Mouse (Mus musculus): ENCODE data around the gene Nthl1.

The Nthl1 gene

DNA sequence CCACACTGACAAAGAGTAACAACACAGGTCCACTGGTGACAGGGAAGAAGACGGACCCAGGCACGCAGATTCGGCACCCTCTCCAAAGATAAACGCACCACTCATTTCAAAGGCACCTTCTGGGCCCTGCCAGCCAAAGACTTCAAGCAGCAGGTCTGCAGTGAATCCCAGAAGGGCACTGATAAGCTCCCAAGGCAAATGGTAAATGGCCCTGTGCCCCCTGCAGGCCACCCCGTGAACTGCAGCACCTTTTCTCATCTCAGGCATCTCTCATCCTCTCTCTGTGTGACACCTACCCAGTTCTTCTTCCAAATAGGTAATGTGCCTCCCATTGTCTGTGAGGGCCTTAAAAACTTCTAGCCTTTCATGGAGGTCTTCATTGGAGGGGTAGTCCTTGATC lies 3.8 kb upstream of the Nthl1 start:
- DNase-seq (ENCODE audit: low spot score) = no peak

DNA sequence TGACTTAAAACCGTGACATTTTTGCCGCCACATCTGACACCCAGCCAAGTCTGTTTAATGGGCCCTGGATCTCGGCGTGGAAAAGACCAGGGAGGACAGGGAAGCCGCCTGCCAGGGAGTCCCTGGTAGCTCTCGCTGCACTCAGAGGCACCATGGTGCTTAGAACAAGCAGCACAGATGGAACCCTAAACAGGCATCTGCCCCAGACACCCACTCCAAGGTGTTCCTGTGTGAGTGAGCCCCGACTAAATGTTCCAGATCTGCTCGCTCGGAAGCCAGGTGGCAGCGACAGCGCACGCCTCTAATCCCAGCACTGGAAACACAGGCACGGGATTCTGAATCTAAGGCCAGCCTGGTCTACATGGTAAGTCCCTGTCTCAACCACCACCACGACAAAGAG lies 2.4 kb upstream of the Nthl1 start:
- no peak for DNase-seq (ENCODE audit: low spot score)

DNA sequence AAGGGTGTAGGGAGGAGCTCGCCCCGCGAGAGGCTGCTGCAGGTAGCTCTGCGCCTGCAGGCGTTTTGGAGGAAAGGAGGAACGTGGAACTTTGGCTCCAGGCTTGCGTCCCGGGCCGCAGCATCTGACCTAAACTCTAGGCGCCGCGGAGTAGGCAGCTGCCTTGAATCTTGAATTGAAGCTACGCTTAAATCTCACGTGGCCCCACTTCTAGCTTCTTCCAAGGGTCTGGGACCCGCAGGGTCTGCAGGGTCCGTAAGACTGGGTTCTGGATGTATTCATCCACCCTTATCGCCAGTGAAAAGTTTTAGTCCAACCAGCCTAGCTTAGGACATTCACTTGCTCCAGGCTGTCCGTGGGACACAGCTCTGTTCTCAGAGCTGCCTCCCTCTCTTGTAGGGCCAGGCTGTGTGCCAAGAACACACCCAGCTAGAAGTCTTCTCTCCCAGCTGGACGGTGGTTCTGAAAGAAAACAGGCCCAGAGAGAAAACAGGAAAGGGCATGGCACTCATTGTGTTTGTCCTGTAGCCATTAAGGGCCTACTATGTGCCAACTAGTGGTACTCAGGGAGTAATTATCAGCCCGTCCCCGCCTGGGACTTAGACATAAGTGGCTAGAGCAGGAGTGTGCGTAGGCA lies 451 bp downstream of the Nthl1 start:
- peak; percentile 68 for DNase-seq (ENCODE audit: low spot score)

DNA sequence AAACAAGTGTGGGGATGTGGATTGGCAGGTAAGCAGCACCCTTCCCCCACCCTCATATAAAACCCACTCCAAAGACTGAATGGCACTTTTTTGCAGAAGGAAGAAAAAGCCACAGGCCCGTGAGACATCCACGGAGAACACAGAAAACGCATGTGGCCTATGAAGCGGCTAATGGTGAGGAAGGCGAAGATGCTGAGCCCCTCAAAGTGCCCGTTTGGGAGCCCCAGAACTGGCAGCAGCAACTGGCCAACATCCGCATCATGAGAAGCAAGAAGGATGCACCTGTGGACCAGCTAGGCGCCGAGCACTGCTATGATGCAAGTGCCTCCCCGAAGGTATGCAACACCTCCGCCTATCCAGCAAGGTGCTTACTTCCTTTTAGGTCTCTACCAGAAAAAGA lies 1.4 kb downstream of the Nthl1 start:
- no peak for DNase-seq (ENCODE audit: low spot score)

DNA sequence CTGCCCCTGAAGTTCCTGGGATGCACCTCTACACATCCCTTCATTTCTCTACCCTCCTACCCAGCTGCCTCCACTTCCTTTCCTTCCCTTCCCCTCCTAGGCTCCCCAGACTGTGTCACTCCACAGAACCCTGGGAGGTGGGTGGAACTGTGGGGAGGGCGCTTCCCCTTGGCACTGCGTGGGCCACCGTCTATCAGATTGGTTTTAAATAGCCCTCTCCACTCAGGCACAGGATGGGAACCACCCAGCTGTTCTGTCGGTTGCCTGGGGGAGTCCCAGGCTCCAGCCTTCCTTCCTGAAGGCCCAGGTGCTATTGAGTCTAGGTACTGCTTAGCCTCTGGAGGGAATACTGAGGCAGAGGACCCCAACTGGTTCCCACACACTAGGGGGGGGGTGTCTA lies 2.5 kb downstream of the Nthl1 start:
- DNase-seq (ENCODE audit: low spot score) = no peak

DNA sequence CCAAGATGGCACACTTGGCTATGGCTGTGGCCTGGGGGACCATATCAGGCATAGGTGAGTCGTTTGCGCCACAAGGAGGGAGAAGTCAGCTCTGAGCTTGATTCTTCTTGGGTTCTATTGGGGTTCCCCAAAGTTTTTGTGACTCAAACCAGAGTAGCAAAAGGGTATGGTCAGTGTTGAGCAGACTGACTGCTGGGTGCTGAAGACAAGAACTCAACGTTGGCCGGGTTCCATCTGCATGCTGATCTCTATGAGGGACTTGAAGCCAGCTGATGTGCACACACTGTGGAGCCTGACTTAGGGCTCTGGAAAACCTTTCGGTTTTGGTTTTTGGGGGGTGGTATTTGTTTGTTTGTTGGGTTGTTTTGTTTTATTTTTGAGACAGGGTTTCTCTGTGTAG lies 3.2 kb downstream of the Nthl1 start:
- no peak for DNase-seq (ENCODE audit: low spot score)

DNA sequence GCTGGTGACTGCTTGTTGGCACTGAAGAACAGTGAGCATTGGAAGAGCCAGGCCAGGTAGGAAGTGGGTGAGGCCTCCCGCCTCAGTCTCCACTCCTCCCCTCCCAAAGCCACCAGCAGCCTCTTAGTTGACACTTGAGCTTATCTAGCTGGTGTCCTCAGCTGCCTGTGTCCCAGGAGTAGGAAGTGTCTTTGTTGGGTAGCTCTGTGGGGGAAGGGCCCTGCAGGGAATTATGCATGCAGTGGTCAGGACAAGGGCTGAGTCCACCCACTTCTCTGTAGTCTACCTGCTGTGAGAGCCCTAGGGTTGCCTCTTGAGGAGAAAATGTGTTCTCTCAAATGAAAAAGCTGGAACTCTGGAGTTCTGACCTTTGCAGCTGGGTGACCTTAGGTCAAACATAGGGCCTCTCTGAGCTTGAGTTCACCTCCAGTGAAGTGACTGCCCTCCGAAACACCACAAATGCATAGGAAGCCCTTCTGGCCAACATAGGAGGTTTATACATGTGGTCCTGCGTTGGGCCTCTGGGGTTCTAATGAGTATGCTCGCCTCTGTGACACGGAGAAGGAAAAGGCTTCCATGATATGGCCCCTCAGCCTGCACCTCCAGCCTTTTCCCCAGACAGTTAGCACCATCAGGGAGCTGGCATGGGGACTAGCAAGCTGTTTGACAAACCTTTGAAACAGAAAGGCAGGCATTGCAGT lies 4.5 kb downstream of the Nthl1 start:
- DNase-seq (ENCODE audit: low spot score) = no peak

DNA sequence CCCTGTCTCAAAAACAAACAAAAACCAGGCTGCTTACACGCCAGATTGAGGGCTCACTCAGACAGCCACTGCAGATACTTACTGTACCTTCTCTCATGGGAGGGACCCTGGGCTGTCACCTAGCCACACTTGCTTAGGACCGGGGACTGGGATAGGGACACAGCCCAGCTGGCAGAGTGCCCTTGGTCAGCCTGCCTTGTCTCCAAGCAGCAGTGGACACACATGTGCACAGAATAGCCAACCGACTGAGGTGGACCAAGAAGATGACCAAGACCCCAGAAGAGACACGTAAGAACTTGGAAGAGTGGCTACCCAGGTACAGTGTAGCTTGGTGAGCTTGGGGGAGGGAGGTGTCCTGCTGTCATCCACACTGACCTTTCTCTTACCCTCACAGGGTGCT lies 5.7 kb downstream of the Nthl1 start:
- no peak for DNase-seq (ENCODE audit: low spot score)

DNA sequence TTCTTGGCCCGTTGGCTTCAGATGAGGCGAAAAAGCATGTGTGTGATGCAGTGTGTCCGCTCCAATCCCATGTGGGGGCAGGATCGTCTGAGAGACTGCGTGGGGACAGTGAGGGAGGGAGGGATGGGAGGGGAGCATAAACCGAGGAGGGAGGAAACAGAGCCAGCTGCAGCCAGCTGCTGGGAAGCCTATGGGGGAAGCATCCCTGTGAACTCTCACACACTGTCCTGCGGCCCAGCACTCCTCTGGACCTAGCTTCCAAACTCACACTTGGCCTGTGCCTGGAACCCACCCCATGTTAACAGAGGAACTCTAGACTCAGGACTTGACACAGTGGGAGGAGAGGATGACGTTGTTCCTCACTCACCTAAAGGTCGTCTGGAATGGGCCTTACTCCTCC lies 6.4 kb downstream of the Nthl1 start:
- peak; percentile 74 for DNase-seq (ENCODE audit: low spot score)

DNA sequence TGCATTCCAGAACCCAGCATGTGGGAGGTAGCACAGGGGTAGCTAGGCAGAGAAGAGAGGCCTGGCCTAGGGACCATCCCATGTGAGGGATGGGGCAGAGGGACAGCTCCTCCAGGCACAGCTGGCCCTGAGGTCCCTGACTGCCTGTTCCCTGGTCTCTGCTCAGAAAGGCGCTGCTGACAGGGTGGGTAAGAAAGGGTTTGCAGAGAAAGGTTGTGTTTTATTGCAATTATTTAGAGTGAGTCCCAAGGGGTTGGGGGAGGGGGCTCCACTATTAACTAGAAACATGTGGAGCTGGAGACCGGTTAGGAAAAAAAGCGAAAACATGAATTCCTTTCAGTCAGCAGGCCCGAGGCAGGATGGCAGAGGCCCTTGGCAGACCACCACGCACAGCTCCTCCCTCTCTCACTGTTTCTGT lies 7.1 kb downstream of the Nthl1 start:
- DNase-seq (ENCODE audit: low spot score) = no peak

DNA sequence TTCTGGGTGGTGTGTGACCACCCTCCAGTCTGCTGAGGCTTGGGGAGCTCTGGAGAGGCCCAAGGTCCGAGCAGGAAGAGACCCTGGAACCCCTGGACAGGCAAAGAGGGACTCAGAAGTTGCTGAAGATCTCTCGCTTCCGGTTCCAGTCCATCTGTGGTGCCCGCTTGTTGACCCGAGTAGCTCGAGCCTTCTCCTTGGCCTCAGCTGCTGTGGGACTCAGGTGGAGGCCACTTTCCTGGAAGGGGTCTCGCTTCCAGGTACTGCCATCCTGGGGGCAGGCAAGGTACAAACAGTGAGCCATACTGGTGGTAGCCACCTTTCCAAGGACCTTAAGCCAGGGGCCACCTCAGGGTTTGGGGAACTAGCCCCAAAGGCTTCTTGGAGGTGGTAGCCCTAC lies 7.6 kb downstream of the Nthl1 start:
- no peak for DNase-seq (ENCODE audit: low spot score)

DNA sequence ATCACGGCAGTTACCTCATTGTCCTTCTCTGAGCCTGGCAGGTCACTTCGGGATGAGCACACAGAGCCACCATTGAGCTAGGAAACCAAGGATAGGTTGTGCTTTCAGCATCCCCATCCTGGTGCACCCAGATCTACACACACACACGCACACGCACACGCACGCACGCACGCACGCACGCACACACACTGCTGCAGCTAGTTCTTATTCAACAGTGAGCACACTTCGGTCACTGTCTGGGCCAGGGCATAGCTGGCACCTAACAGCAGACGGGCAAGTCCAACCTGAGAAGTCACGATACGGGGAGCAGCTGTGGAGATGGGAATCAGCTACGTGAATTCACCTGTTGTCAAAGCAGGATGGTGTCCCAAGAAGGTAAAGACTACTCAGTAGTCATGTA lies 8.1 kb downstream of the Nthl1 start:
- no peak for DNase-seq (ENCODE audit: low spot score)

DNA sequence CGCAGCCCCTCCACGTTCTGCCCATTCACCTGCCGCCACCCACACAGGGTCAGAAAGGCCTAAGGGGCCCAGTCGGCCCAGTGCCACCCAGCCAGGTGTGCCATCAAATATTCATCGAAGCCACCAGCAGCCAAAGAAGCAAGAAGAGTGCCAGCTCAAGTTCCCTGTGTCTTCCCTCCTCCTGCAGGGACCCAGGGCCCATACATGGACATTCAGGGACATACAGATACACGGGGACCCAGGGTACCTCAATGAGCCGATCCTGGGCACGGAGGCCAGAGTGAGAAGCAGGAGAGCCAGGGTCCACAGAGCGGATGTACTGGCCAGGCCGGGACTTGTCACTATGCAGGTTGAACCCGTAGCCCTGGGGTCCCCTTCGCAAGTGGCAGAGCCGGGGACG lies 9.5 kb downstream of the Nthl1 start:
- no peak for DNase-seq (ENCODE audit: low spot score)

DNA sequence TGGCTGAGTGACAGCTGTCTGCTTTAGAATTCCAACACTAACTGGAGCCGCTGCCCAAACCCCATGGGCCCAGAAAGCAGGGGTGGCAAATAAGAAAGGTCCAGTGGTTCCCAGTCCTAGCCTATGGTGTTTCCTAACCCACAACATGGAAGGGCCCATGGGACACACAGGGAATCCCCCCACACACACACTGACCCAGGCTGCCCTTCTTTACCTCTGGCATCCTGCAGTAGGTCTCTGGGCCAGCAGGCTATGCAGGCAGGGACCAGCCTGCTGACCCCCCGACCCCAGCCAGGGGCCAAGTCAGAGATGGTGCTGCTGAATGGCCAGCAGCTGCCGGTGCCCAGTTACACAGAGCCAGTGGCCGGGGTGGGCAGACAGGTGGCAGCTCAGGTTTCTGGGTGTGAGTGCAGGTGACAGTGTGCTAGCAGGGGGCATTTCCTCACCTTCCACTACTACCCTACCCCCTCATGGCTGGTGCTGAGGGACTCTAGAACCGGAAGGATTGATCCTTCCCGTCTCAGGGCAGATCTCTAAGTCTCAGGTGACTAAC lies 10.4 kb downstream of the Nthl1 start:
- DNase-seq (ENCODE audit: low spot score) = no peak

DNA sequence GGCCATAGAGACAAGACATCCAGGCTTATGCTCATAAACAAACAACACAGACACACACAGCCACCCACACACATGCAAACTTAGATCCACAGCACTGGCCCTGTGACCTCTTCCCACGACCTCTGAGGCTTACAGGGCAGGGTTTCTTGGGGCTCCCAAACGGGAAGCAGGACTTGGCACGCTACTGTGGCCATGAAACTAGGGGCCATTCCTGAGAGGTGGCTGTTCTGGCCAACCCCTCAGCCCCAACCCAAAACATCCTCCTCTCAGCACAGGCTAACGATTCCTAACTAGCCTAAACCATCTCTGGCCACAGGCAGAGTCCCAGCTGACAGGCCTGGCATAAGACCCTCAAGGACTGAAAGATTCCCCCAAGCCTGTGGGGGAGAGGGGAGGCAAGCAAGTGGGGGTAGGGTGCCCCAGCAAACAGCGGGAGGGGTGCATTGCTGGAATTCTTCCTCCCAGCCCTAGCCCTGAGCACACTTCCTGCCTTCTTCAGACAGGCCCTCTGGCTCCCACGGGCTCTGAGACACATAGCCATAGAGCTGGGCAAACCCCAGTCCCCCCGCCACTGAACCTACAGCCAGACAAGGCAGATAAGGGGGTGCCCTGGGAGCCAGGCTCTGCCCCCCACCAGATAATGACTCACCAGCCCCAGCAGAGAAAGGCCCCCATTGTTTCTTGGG lies 11.7 kb downstream of the Nthl1 start:
- DNase-seq (ENCODE audit: low spot score) = no peak

DNA sequence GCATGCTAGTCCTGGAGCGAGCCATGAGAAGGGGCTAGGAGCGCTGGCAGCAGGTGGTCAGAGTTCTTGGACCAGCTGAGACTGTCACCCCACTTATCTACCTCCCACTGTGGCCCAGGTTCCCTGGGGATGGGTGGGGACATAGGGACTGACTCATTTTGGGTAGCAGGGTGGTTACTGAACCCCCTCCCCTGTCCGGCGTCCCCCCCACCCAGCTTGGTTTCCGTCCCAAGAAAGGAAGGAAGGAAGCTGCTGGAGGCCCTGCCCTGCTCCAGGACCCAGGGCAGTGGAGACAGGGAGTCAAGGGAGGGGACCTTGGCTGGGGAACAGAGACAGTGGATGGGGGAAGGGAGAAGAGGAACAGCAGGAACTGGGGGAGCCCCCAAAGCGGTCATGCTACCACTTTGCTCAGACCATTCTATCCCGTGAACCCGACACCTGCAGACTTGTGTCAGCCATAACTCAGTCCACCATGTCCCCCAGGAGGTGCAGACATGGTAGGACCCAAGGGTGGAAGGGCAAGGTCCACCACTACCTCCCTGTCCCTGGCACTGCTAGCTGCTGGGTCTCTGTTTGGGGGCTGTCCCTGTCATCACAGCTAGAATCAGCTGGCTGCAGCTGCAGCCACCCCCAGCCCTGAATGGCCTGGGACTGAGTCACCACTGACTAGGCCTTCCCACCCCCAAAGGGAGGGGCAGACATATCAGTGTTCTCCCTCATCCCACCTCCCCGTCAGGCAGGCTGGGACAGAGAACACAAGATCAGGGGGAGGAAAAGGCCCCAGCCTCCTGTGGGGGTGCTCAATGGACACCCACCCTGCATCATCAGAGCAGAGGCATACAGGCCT lies 12.6 kb downstream of the Nthl1 start:
- no peak for DNase-seq (ENCODE audit: low spot score)

DNA sequence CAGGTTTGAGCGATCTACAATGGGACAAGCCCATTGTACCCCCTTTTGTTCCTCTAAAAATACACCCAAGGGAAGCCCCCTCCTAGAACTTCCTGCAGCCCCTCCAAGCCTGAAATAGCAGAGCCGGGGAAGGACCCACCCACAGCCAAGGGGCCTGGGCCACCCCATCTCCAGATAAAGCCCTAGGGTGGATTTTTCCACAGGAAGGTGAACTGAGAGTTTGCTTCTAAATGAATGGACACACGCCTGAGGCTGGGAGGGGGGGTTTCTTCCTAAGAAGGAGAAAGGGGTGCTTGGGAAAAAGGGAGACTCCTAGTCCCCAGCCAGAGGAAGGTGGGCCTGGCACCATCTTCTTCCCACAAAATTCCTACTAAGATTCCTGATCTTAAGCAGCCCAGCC lies 13.4 kb downstream of the Nthl1 start:
- no peak for DNase-seq (ENCODE audit: low spot score)

DNA sequence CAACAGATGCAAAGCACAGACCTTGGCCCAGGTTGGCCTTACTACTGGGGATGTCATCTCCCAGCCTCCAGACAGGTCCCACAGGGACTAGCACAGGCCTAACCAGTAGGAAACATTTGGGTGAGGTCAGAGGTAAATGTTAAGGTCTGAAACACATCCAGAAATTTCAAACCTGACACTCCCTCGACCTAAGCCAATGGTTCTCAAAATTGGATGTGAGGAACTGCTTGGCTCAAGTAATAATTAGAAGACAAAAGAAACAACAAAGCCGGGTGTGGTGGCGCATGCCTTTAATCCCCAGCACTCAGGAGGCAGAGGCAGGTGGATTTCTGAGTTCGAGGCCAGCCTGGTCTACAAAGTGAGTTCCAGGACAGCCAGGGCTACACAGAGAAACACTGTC lies 13.9 kb downstream of the Nthl1 start:
- DNase-seq (ENCODE audit: low spot score) = no peak

DNA sequence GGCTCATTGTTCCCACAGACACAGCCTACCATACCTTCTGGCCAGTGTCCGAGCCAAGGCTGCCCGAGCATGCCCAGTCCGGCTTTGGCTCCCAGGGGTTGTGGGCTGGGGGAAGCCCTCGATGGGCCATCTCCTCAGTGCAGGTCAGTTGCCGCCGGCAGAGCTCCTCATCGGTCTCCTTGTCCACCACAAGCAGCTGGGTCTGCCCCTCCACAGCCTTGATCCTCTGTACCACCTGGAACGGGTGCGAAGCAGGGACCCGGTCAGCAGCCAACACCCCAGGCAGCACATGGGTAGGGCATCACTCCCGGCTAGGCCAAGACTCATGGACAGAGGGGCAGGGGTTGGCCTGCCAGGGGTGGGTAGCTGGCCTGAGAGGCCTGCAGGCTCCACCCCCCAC lies 15.0 kb downstream of the Nthl1 start:
- no peak for DNase-seq (ENCODE audit: low spot score)

DNA sequence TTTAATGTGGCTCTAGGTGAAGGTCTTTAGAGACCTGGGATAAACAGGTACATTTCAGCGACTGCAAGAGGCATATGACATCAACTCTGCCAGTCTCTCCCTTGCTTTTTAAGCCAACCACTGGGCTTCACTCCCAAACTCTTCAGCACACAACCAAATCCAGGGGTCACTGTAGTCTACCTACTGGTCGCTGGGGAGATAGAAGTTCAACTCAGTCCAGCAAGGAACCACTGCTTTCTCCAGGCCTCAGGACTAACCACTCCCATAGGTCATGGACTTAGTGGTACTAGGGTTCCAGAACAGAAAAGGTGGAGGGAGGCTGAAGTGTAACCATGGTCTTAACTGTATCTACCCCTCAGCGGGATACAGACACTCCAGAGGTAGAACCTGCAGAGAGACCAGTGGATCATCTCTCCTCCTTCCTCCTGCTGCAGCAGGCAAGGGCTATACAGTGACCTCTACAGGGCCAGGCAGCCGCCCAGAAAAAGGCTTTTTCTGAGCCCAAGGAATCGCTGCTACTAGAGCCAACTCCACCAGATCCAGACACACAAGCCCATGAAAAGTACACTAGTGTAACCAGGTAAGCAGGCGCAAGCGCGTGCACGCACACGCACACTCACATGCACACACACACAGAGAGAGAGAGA lies 16.4 kb downstream of the Nthl1 start:
- DNase-seq (ENCODE audit: low spot score) = no peak

DNA sequence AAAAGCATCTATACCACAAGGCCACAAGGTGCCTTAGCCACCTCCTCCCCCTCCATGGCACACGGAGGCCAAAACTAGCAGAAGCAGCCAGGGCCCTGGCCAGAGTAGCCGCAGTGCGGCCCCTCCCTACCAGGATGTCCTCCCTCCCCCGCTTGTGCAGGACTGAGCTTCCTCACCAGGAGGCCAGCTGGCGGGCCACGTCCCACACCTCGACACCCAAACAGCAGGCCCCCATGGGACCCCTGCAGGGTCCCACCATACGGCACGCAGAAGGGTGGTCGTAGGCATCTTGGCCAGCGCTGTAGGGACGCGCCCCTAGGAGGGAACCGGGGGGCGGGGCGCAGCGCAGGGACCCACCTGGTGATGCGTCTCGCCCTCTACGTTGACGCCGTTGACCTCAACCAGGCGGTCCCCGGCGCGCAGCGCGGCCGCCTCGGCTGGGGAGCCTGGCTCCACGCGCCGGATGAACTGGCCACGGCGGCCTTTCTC lies 17.1 kb downstream of the Nthl1 start:
- no peak for DNase-seq (ENCODE audit: low spot score)
